Mouse (Mus musculus): ENCODE results near the gene Hoxa3.

Gene Hoxa3

GRCm38 (mm10) chr6:52204050-52204752, 8.9 kb downstream of the Hoxa3 start, which contains the start of gene Hoxa5:
Gene Hoxa5, minus strand, starts transcription at chr6:52204587.
- peak; percentile 89 for DNase-seq (ENCODE audit: low spot score)

GRCm38 (mm10) chr6:52203371-52204049, 9.6 kb downstream of the Hoxa3 start:
- DNase-seq (ENCODE audit: low spot score), result no peak

GRCm38 (mm10) chr6:52203121-52203370, 10.1 kb downstream of the Hoxa3 start:
- DNase-seq (ENCODE audit: low spot score), result no peak

- no peak for DNase-seq (ENCODE audit: low spot score)
These were observed 10.6 kb downstream of the Hoxa3 start for GRCm38 (mm10) chr6:52202362-52203120.

- DNase-seq (ENCODE audit: low spot score), result no peak
These were observed 11.9 kb downstream of the Hoxa3 start for GRCm38 (mm10) chr6:52201269-52201668.

GRCm38 (mm10) chr6:52200751-52201250, 12.3 kb downstream of the Hoxa3 start:
- DNase-seq (ENCODE audit: low spot score), result no peak

- no peak for DNase-seq (ENCODE audit: low spot score)
These were observed 12.9 kb downstream of the Hoxa3 start for GRCm38 (mm10) chr6:52200073-52200750.

- no peak for DNase-seq (ENCODE audit: low spot score)
These were observed 15.9 kb downstream of the Hoxa3 start for GRCm38 (mm10) chr6:52197271-52197670.

- no peak for DNase-seq (ENCODE audit: low spot score)
These were observed 16.3 kb downstream of the Hoxa3 start for GRCm38 (mm10) chr6:52196811-52197210.

GRCm38 (mm10) chr6:52194690-52195089, 18.4 kb downstream of the Hoxa3 start:
- DNase-seq (ENCODE audit: low spot score), result no peak

GRCm38 (mm10) chr6:52191860-52192550, 21.1 kb downstream of the Hoxa3 start:
- DNase-seq (ENCODE audit: low spot score), result peak; percentile 94

GRCm38 (mm10) chr6:52190906-52191810, 22.0 kb downstream of the Hoxa3 start, which contains the start of gene Hoxa4:
Gene Hoxa4, minus strand, starts transcription at chr6:52191753.
- DNase-seq (ENCODE audit: low spot score), result no peak

- DNase-seq (ENCODE audit: low spot score), result no peak
These were observed 22.7 kb downstream of the Hoxa3 start for GRCm38 (mm10) chr6:52190410-52190809.

GRCm38 (mm10) chr6:52189909-52190308, 23.2 kb downstream of the Hoxa3 start:
- no peak for DNase-seq (ENCODE audit: low spot score)

GRCm38 (mm10) chr6:52189172-52189591, 24.0 kb downstream of the Hoxa3 start:
- DNase-seq (ENCODE audit: low spot score), result no peak

GRCm38 (mm10) chr6:52186500-52186899, 26.6 kb downstream of the Hoxa3 start:
- DNase-seq (ENCODE audit: low spot score), result no peak

- DNase-seq (ENCODE audit: low spot score), result no peak
These were observed 27.3 kb downstream of the Hoxa3 start for GRCm38 (mm10) chr6:52185834-52186233.

GRCm38 (mm10) chr6:52185222-52185621, 27.9 kb downstream of the Hoxa3 start:
- no peak for DNase-seq (ENCODE audit: low spot score)

GRCm38 (mm10) chr6:52184668-52185067, 28.5 kb downstream of the Hoxa3 start:
- no peak for DNase-seq (ENCODE audit: low spot score)

GRCm38 (mm10) chr6:52183311-52184080, 29.6 kb downstream of the Hoxa3 start:
- no peak for DNase-seq (ENCODE audit: low spot score)
